Mouse (Mus musculus) ovary, adult 18-20 months (tissue): ENCODE measurements at regions not wholly inside any gene's neighbourhood (a gene's known extent, or its start where the extent isn't known, plus 50 kb on each side); places are given as distances from the start of the nearest gene placed in this dataset.

ENCODE experiments used
- DNase-seq: peaks from one replicate; pipeline ENCODE4 v3.0.0; 2022; ENCODE audit warnings: low spot score, mixed read lengths

DNA sequence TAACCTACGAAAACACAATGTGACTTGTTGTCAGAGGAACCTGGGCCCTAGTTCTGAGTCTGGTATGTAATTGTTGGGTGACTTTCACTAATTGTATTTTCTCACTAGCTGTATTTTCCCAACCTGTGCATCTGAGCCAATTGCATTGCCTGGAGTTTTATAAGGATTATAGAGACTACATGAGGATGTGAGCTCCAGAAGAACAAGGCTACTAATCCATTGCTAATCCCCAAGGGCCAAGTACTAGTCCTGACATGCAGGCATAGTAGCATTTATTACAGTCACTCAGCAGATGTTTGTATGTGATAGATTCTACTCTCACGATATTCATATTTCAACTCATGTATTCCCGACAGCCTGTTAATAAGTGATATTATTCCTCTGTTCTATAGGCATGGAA lies 2481.1 kb upstream of the Gm7489 start:
- DNase-seq = no peak

DNA sequence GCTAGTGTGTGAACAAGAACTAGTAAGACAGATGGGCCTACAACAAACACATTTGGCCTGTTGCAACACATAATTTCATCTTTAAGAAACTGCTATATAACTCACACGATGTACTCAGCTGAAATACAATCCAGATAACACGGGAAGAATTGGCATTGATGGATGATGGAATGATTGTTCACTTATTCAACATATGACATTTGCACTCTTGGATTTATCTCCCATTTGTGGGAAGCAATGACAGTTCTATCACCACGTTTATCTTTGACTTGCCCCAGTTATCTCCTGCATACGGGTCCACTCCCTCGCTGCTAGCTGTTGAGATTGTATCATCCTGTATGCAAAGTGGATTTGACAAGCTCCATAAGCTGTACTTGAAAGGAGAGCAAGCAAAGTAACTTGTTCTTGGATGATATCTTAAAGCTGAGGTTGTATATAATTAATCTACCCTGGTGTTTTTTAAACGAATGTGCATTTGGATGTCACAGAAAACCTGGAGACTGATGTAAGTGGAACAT lies 2474.9 kb upstream of the Gm7489 start:
- no peak for DNase-seq

DNA sequence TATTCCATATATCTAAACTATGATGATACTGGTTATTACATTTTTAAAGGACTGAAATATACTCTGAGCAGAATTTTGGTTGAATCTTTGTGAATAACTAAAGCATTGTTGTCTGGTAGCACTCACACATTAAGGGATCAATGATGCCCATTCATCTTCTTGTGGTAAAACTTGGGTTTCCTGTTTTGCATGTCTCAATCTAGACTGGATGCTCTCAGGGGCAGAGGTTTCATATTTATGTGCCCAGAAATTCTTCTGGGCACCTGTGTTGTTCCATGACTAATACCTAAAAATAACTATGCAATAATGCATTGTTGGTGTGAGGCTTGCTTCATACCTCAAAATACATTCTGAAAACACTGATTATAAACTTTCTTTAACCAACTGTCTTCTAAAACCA lies 2472.7 kb upstream of the Gm7489 start:
- DNase-seq = no peak

GRCm38 (mm10) chr15:51442606-51443005 lies 2442.1 kb upstream of the Gm7489 start:
- DNase-seq = no peak

GRCm38 (mm10) chr15:51469895-51470294 lies 2414.8 kb upstream of the Gm7489 start:
- no peak for DNase-seq

- no peak for DNase-seq
Measured at GRCm38 (mm10) chr15:51471143-51471542, 2413.6 kb upstream of the Gm7489 start.

GRCm38 (mm10) chr15:51472049-51472448 lies 2412.7 kb upstream of the Gm7489 start:
- no peak for DNase-seq

GRCm38 (mm10) chr15:51481856-51482255 lies 2402.8 kb upstream of the Gm7489 start:
- DNase-seq = no peak

GRCm38 (mm10) chr15:51484207-51484606 lies 2400.5 kb upstream of the Gm7489 start:
- peak; percentile 13 for DNase-seq

- DNase-seq = no peak
Measured at GRCm38 (mm10) chr15:51485554-51485953, 2399.2 kb upstream of the Gm7489 start.

- no peak for DNase-seq
Measured at GRCm38 (mm10) chr15:51502058-51502741, 2382.5 kb upstream of the Gm7489 start.

GRCm38 (mm10) chr15:51502742-51503270 lies 2381.9 kb upstream of the Gm7489 start:
- no peak for DNase-seq

GRCm38 (mm10) chr15:51503341-51503740 lies 2381.4 kb upstream of the Gm7489 start:
- DNase-seq = no peak

DNA sequence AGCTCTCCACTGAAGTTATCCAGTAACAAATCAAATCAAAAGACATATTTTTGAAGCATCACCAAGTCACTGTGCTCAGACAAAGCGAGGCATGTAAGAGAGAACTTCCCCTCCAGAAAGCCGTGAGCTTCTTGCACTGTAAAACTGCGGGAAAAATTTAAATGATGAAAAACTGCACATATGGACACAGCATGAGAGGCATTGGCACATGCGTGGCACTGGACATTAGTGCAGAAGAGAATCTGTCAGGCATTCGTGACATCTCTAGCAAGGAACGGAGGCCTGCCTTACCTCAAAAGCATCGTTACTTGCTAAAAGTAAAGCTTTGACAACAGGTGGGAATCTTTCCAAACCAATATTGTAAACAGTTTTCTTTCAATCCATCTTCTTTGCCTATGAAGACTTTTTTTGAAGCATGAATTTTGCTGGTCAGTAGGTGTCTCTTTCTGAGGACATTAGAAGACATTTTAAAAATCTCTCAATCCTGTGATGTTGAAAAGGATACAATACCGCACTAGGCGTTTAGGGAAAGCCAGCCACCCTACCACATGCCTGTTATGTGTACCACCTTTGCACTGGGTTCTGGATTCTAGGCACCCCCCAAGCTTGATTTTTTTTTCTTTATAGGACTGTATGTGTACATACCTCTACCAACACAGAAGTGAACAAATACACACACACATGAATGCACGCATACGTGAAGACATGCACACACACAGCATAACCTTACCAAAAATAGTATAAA lies 2380.5 kb upstream of the Gm7489 start:
- DNase-seq = no peak

DNA sequence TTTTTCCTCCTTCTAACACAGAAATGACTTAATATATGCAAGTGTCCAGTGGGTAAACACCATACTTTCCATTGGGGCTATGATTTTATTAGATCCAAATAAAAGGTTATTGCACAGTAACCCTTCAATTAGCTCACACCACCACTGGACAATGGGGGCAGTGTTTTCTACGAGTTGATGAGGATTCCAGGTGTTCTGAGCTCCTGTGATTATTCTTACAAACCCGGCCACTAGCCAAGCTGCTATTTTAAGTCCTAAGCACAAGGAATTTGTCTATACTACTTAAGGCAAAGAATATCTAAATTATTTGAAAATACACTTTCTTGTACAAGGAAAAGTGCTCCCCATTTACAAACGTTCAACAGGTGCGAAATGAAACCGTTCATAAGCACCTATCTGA lies 2379.9 kb upstream of the Gm7489 start:
- DNase-seq = no peak

GRCm38 (mm10) chr15:51507126-51507525 lies 2377.6 kb upstream of the Gm7489 start:
- no peak for DNase-seq

- DNase-seq = no peak
Measured at GRCm38 (mm10) chr15:51511319-51511718, 2373.4 kb upstream of the Gm7489 start.

- DNase-seq = no peak
Measured at GRCm38 (mm10) chr15:51536317-51536716, 2348.4 kb upstream of the Gm7489 start.

DNA sequence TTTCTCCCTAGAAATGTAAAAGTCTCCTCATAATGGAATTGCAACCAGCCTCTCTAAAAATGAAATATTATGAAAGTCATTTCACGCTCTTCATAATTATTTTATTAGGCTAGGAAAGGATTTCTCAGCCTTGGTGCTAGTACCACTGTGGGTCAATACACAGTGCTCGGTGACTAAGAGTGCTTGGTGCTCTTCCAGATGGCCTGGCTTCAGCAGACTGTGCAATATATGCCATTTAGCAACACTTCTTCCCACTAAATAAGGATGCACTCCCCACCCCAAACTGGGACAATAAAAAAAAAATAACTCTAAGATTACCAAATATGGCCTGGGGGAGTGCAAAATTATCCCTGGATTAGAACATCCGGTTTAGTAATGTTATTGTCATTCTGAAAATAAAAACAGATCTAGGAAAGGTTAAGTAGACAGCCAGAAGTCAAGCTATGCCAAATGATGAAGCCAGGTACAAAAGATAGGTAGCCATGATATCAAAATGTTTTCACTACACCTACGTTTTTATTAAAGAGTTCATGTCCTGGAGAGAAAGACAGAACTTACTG lies 2333.4 kb upstream of the Gm7489 start:
- DNase-seq = no peak

DNA sequence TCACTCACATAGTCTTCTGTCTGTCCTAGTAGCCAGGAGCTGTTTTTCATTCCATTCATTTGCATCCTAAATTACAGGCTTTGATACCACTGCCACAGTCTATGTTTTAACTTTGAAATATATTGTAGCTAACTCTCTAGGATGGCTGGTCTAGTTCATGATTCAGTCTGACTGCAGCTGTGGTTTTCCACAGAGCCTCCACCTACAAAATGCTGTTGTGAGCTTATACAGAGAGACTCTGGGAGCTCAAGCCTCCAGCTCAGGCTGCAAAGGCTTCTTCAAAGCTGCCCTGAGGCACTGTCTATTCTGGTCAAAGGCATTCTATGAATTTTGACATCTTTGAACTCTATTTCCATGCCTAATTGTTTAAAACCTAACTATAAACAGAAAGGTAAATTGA lies 2326.5 kb upstream of the Gm7489 start:
- DNase-seq = no peak

DNA sequence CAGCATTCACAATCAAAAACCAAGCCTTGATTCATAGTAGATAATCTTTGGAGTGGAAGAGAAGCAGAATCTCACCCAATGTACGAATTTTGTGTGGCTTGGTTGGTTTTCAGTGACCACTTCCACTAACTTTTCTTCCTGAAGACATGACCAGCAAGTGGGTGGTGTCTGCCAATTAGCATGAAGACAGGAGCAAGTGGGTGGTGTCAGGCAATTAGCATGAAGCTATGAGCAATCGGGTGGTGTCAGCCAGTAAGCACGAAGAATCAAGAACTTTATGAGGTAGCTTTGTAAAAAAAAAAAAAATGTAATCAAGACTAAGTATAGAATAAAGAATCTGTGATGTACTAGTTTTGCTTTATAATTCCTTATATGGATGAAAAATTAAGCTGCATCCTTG lies 2319.2 kb upstream of the Gm7489 start:
- DNase-seq = no peak

GRCm38 (mm10) chr15:51570631-51571030 lies 2314.1 kb upstream of the Gm7489 start:
- no peak for DNase-seq

- no peak for DNase-seq
Measured at GRCm38 (mm10) chr15:51574538-51575105, 2310.1 kb upstream of the Gm7489 start.
